Mouse (Mus musculus) CD4-positive helper T cell, adult 2 months (primary cell): Measurements from ENCODE around the gene Nrn1l.
A peak's percentile ranks its signal among the peaks of the same experiment; 100 is the strongest.

ENCODE experiments used
- DNase-seq: peaks from one replicate; pipeline ENCODE4 v3.0.0-alpha.2; 2012; ENCODE audit warnings: low read depth, missing footprints, low spot score

The Nrn1l gene

GRCm38 (mm10) chr8:105890870-105891269, 2.5 kb upstream of the Nrn1l start:
- DNase-seq: no peak

GRCm38 (mm10) chr8:105892432-105892831, 935 bp upstream of the Nrn1l start:
- peak; percentile 35 for DNase-seq

GRCm38 (mm10) chr8:105897801-105898480, 4.6 kb downstream of the Nrn1l start:
- no peak for DNase-seq

GRCm38 (mm10) chr8:105900180-105900940, 7.0 kb downstream of the Nrn1l start, which contains the start of gene Pskh1:
Pskh1 (plus strand) TSS chr8:105900441.
- peak; percentile 97 for DNase-seq

GRCm38 (mm10) chr8:105900941-105901616, 7.7 kb downstream of the Nrn1l start:
- peak; percentile 76 for DNase-seq

- peak; percentile 43 for DNase-seq
These were observed 26.0 kb downstream of the Nrn1l start for GRCm38 (mm10) chr8:105919390-105919789.

GRCm38 (mm10) chr8:105925123-105925522, 31.8 kb downstream of the Nrn1l start:
- DNase-seq: no peak

- DNase-seq: peak; percentile 80
These were observed 37.2 kb downstream of the Nrn1l start for GRCm38 (mm10) chr8:105930602-105931001.

GRCm38 (mm10) chr8:105931271-105931670, 37.9 kb downstream of the Nrn1l start:
- no peak for DNase-seq

- DNase-seq: no peak
These were observed 39.2 kb downstream of the Nrn1l start for GRCm38 (mm10) chr8:105932525-105932924.

- no peak for DNase-seq
These were observed 40.4 kb downstream of the Nrn1l start, which contains the start of gene Ctrl for GRCm38 (mm10) chr8:105933762-105934161. Ctrl (minus strand) TSS chr8:105933862.

GRCm38 (mm10) chr8:105935105-105935504, 41.7 kb downstream of the Nrn1l start:
- DNase-seq: no peak

- DNase-seq: no peak
These were observed 42.7 kb downstream of the Nrn1l start for GRCm38 (mm10) chr8:105935863-105936603.

GRCm38 (mm10) chr8:105936866-105937475, 43.6 kb downstream of the Nrn1l start:
- DNase-seq: peak; percentile 81

GRCm38 (mm10) chr8:105937496-105938305, 44.3 kb downstream of the Nrn1l start:
- peak; percentile 80 for DNase-seq

GRCm38 (mm10) chr8:105938306-105938669, 44.9 kb downstream of the Nrn1l start, which contains the start of gene Psmb10:
Psmb10 (minus strand) TSS chr8:105938444.
- DNase-seq: peak; percentile 60

- DNase-seq: no peak
These were observed 48.7 kb downstream of the Nrn1l start for GRCm38 (mm10) chr8:105942026-105942425.

- no peak for DNase-seq
These were observed 49.2 kb downstream of the Nrn1l start for GRCm38 (mm10) chr8:105942542-105942941.

- no peak for DNase-seq
These were observed 50.0 kb downstream of the Nrn1l start, which contains the start of gene Lcat for GRCm38 (mm10) chr8:105943321-105943739. Lcat (minus strand) TSS chr8:105943382.
